Mouse (Mus musculus): ENCODE results near the gene Gm21477. TPM values are rescaled to one million over a fixed set of nuclear protein-coding genes. Genes with fewer than 3 reads are reported as not detected.
"Not testable (repeated sequence)": the region's sequence is repeated elsewhere in the genome, so short reads cannot be mapped to it uniquely, and the experiment has no call there.

Gene Gm21477
- polyA plus RNA-seq (2015; fragmentation: Nextera tagmentation; extraction: Ambion mirVana), result not detected in 2 replicates

GRCm38 (mm10) chrY:87116521-87116920 is at the start of gene Gm21477:
Gene Gm21477, plus strand, starts transcription at chrY:87116821.
- not testable (repeated sequence) for H3K36me3 ChIP-seq; H3K9me3 ChIP-seq; H3K4me3 ChIP-seq; H3K27ac ChIP-seq (replicated peaks); ATAC-seq (ENCODE audit: low read depth); H3K27me3 ChIP-seq; H3K9ac ChIP-seq; H3K4me2 ChIP-seq; H3K4me1 ChIP-seq (replicated peaks)
- WGBS, result no CpG with 5 or more reads among the region's 6 CpGs
